Mouse (Mus musculus) heart, postnatal 0 days (tissue): ENCODE results near the gene Nolc1. TPM values are rescaled to one million over a fixed set of nuclear protein-coding genes. Genes with fewer than 3 reads are reported as not detected.
"Not testable (repeated sequence)": the region's sequence is repeated elsewhere in the genome, so short reads cannot be mapped to it uniquely, and the experiment has no call there.

ENCODE experiments used
- ATAC-seq: fragments of 200-750 bp; cut with Nextera tagmentation; 2 replicates; pipeline ENCODE4 v1.8.0; 2017; ENCODE audit warnings: low read depth, moderate number of reproducible peaks, moderate library complexity; ENCODE audit not compliant: insufficient read depth
- DNase-seq: peaks from one replicate; pipeline ENCODE4 v3.0.0-alpha.2; 2016; ENCODE audit warnings: low spot score
- H3K27ac ChIP-seq: fragments of 300-500 bp; sonication (generic); 2 replicates; pipeline ENCODE4 v1.5.1; 2014; ENCODE audit warnings: low read depth, mild to moderate bottlenecking
- H3K27me3 ChIP-seq: fragments of 300-500 bp; sonication (generic); 2 replicates; pipeline ENCODE4 v1.6.1; 2014; ENCODE audit warnings: low read length, mixed read lengths; ENCODE audit not compliant: control insufficient read depth, insufficient read depth
- H3K36me3 ChIP-seq: fragments of 300-500 bp; sonication (generic); replicated peaks from 2 replicates; pipeline ENCODE4 v1.6.1; 2014; ENCODE audit warnings: low read length, mixed read lengths; ENCODE audit not compliant: control insufficient read depth, insufficient read depth
- H3K4me1 ChIP-seq: fragments of 300-500 bp; sonication (generic); 2 replicates; pipeline ENCODE4 v1.6.1; 2014; ENCODE audit warnings: antibody characterized with exemption; ENCODE audit not compliant: control insufficient read depth, insufficient read depth
- H3K4me2 ChIP-seq: fragments of 300-500 bp; sonication (generic); 2 replicates; pipeline ENCODE4 v1.6.1; 2014; ENCODE audit warnings: low read depth, mild to moderate bottlenecking, low read length, moderate library complexity
- H3K4me3 ChIP-seq: fragments of 300-500 bp; sonication (generic); 2 replicates; pipeline ENCODE4 v1.5.1; 2014; ENCODE audit warnings: low read depth, low read length
- H3K9ac ChIP-seq: fragments of 300-500 bp; sonication (generic); replicated peaks from 2 replicates; pipeline ENCODE4 v1.6.1; 2014; ENCODE audit warnings: low read depth, low read length, mixed read lengths
- H3K9me3 ChIP-seq: fragments of 300-500 bp; sonication (generic); replicated peaks from 2 replicates; pipeline ENCODE4 v1.6.1; 2016; ENCODE audit warnings: low read length; ENCODE audit not compliant: control insufficient read depth
- CTCF ChIP-seq: IDR thresholded peaks from 2 replicates; pipeline ENCODE4 v1.5.1; 2016; ENCODE audit warnings: antibody characterized with exemption, control low read depth, low read depth
- EP300 ChIP-seq: IDR thresholded peaks from 2 replicates; pipeline ENCODE4 v1.6.1; 2016; ENCODE audit warnings: antibody characterized with exemption, low read depth
- WGBS: fragments of 180-500 bp; shearing (Covaris S2); extraction: QIAGEN DNeasy Blood & Tissue Kit; methylation state at CpG from one replicate; pipeline ENCODE4 v1.1.7; 2014; 5-methylcytosine and 5-hydroxymethylcytosine counted together
- polyA plus RNA-seq: library from polyadenylated mRNA; unstranded; fragments of >200 nt; fragmentation: Nextera tagmentation; extraction: Ambion mirVana; gene quantifications from 2 replicates; pipeline ENCODE4 v1.2.1, GENCODE M21; 2015
- total RNA-seq: library from RNA; depleted of rRNA; stranded (reverse); fragments of >200 nt; gene quantifications from 2 replicates; pipeline ENCODE4 v1.2.3, GENCODE M21; 2014; ENCODE audit warnings: low replicate concordance

The Nolc1 gene
- total and polyA plus RNA-seq, 2 experiments from 2014 or later = 19.7 to 28.1 TPM

DNA sequence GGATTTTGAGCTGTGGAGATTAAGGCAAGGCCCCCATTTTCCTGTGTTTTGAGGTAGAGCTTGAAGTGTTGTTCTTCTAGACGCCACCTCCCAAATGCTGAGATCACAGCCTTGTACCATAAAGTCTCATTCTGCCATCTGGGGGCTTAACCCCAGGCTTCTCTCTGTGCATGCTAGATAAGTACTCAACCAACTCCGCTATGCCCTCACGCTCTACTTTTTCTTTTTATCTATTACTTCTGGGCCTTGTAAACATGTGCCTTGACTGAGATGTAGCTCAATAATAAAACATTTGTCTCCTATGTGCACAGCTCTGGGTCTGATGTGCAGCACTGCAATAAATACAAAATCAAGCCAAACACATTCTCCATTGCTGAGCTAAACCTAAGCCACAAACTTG is 43.8 kb downstream of the Nolc1 start:
- Histone ChIP-seq H3K36me3 (no peaks in the 10 kb centered on the region), H3K27me3 (no peaks in the 10 kb centered on the region), H3K4me2 (no peak overlapping the region), H3K4me1 (no peaks in the 10 kb centered on the region), H3K9ac (no peak overlapping the region), H3K9me3 (no peaks in the 10 kb centered on the region), H3K27ac (no peak overlapping the region), H3K4me3 (no peak overlapping the region)
- DNase-seq (no peak), ATAC-seq (no peak)
- TF ChIP-seq CTCF (no peak), EP300 (no peak)
- 80% methylated on average over 3 of the region's 3 CpGs for WGBS

DNA sequence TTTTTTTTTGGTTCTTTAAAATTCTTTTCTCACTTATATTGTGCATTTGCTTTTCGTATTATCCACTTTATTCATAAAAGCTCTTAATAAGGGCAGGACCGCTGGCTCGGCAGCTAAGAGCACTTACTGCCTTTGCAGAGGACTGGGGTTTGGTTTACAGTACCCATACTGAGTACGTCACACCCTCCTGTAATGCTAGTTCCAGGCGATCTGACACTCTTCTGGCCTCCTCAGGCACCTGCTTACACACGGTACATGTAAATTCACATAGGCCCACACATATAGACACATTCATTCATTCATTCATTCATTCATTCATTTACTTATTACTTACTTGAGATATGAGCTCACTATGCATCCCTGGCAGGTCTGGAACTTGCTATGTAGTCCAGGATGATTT is 45.2 kb downstream of the Nolc1 start:
- Histone ChIP-seq H3K4me2 (no peak overlapping the region), H3K36me3 (no peaks in the 10 kb centered on the region), H3K4me1 (no peaks in the 10 kb centered on the region), H3K27ac (no peak overlapping the region), H3K4me3 (no peak overlapping the region), H3K9ac (no peak overlapping the region), H3K27me3 (no peaks in the 10 kb centered on the region), H3K9me3 (no peaks in the 10 kb centered on the region)
- no peak for TF ChIP-seq EP300
- TF ChIP-seq CTCF = no peak
- DNase-seq = no peak
- 68% methylated on average over 6 of the region's 6 CpGs for WGBS
- ATAC-seq = no peak

GRCm38 (mm10) chr19:46123876-46124275 is 48.2 kb downstream of the Nolc1 start:
- WGBS = 84% methylated on average over 3 of the region's 3 CpGs

GRCm38 (mm10) chr19:46124651-46125050 is 49.0 kb downstream of the Nolc1 start:
- TF ChIP-seq EP300 = no peak
- TF ChIP-seq CTCF = no peak

More at GRCm38 (mm10) chr19:46123876-46124275, 48.2 kb downstream of the Nolc1 start:
- Histone ChIP-seq H3K9me3 (no peaks in the 10 kb centered on the region), H3K9ac (no peak overlapping the region), H3K4me1 (no peaks in the 10 kb centered on the region), H3K4me3 (no peak overlapping the region), H3K27me3 (no peaks in the 10 kb centered on the region), H3K4me2 (no peak overlapping the region), H3K27ac (no peak overlapping the region), H3K36me3 (no peaks in the 10 kb centered on the region)
- TF ChIP-seq EP300 (no peak), CTCF (no peak)
- ATAC-seq (no peak), DNase-seq (no peak)

DNA sequence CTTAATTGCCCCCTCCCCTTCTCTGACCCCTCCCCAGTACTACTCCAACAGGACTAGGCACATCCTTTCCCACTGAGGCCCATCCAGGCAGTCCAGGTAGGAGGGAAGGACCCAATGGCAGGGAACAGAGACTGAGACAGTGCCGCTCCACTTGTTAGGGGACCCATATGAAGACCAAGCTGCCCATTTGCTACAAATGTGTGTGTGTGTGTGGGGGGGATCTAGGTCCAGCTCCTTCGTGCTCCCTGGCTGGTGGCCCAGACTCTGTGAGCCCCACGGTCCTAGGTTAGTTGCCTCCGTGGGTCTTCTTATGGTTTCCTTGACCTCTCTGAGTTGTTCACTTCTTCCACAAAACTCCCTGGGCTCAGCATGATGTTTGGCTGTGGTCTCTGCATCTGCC is 50.6 kb downstream of the Nolc1 start:
- no peak overlapping the region for H3K27ac ChIP-seq
- H3K36me3 ChIP-seq = no peaks in the 10 kb centered on the region
- no peak for ATAC-seq
- H3K9me3 ChIP-seq = no peaks in the 10 kb centered on the region
- H3K9ac ChIP-seq = no peak overlapping the region
- TF ChIP-seq CTCF (no peak), EP300 (no peak)
- DNase-seq = no peak
- H3K27me3 ChIP-seq = peaks cover 3% of the 10 kb centered on the region; the same call in 1 of the 2 replicates
- WGBS = 82% methylated on average over 4 of the region's 4 CpGs
- H3K4me3 ChIP-seq = no peak overlapping the region
- no peak overlapping the region for H3K4me2 ChIP-seq
- H3K4me1 ChIP-seq = no peaks in the 10 kb centered on the region

More at GRCm38 (mm10) chr19:46124651-46125050, 49.0 kb downstream of the Nolc1 start:
- Histone ChIP-seq H3K4me2 (no peak overlapping the region), H3K4me3 (no peak overlapping the region), H3K9ac (no peak overlapping the region), H3K27ac (no peak overlapping the region), H3K9me3 (no peaks in the 10 kb centered on the region), H3K4me1 (no peaks in the 10 kb centered on the region), H3K36me3 (no peaks in the 10 kb centered on the region), H3K27me3 (no peaks in the 10 kb centered on the region)
- no peak for DNase-seq
- no peak for ATAC-seq

- H3K27ac ChIP-seq, H3K9me3 ChIP-seq, H3K9ac ChIP-seq, H3K36me3 ChIP-seq, H3K4me3 ChIP-seq, H3K4me2 ChIP-seq, H3K4me1 ChIP-seq, DNase-seq, ATAC-seq: not testable (repeated sequence)
- peaks cover 32% of the 10 kb centered on the region for H3K27me3 ChIP-seq
- WGBS = 73% methylated on average over 6 of the region's 6 CpGs
Measured at GRCm38 (mm10) chr19:46129737-46130136, 54.1 kb downstream of the Nolc1 start.
